In the genomic region with DNA sequence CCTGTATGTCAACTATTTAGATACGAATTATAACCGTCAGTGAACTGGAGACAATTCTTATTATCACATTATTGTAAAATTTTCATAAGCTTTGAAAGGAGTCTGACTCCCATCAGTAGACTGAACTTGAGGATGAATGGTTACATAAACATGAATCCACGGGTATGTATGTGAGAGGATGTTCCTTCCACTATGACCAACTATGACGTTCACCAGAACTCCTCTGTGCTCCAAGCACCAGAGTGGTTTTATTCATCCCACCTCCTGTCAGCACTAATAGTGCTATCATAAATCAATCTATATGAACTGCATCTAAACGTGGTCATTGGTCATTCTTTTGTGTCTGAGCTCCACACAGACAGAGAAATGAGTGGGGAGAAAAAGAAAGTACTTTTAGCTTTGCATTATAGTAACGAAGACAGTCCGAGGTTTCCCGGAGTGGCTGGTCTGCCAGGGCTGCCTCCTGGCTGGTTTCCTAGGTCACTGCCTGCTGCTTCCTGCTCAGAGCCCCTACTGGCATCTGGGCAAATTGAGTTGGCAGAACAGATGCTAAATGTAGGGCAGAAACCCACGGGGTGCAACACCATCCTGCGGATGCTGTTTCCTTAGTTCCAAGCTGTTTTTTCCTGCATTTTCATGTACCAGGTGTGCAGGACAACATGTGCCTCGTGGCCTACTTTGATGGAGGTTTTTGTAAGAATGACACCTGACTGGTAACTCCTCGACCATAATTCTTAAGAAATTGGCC, we compare ENCODE assay signal across 9 mouse cellular contexts.
DNase-seq lines count a peak whose midpoint lies in the region; ATAC-seq and TF ChIP-seq lines count a peak whose summit lies in the region.
"Had no signal": no experiment of that assay in that cellular context is flagged by ENCODE, and none has a peak within 500 bp of the region (broad histone marks: within the 10 kb centered on the region; RNA-seq: fewer than 3 reads in every experiment).

No protein-coding gene starts in this region.

- 42% methylated on average over 12 of the region's 12 CpGs for WGBS in olfactory bulb, adult 2 months

- no peaks in the 10 kb centered on the region for H3K4me1 ChIP-seq in olfactory bulb, adult 2 months (ENCODE audit: control insufficient read depth, insufficient read depth, low read length)

- ATAC-seq in activated CD4-positive, CD25-positive, alpha-beta regulatory T cell, adult 4 months: peak; percentile 40
- peak; percentile 60 for ATAC-seq in granulocyte monocyte progenitor cell, adult 5-6 weeks (replicated peaks; ENCODE audit: poor library complexity, severe bottlenecking)
- no peak for ATAC-seq in erythroblast, adult 5-6 weeks (replicated peaks; ENCODE audit: low FRiP score, poor library complexity, severe bottlenecking)
- no peak for ATAC-seq in erythroid progenitor cell, adult 5-6 weeks (replicated peaks; ENCODE audit: low FRiP score, poor library complexity, severe bottlenecking)
- ATAC-seq: Patski had no signal

- no peak for TF ChIP-seq POLR2A in olfactory bulb, adult 2 months (IDR thresholded peaks at IDR 0.05; ENCODE audit: insufficient read depth, low read depth, low read length)

- peak overlapping the region; percentile 24; the same call in 1 of the 2 replicates for H3K27ac ChIP-seq in olfactory bulb, adult 2 months (ENCODE audit: insufficient read depth, low read depth, low read length)

- peak; percentile 2 for DNase-seq in CD4-positive, CD25-positive, alpha-beta regulatory T cell, adult 2 months (ENCODE audit: low read depth, low spot score)
- no peak for DNase-seq in kidney, adult 18-20 months

- H3K4me3 ChIP-seq in olfactory bulb, adult 2 months (ENCODE audit: insufficient read depth, low read depth, low read length): no peak overlapping the region
- H3K4me3 ChIP-seq: megakaryocyte, embryonic 14.5 days had no signal

- no peak for TF ChIP-seq CTCF in olfactory bulb, adult 2 months (IDR thresholded peaks at IDR 0.05; ENCODE audit: insufficient read depth, low read depth, low read length)

Comparison
In these comparisons a context has a peak if more than half of its experiments do, and no peak if none do; other contexts are left out.
1. ATAC-seq: peak in activated CD4-positive, CD25-positive, alpha-beta regulatory T cell, adult 4 months (single experiment) and granulocyte monocyte progenitor cell, adult 5-6 weeks (single experiment); none in erythroblast, adult 5-6 weeks (single experiment) and erythroid progenitor cell, adult 5-6 weeks (single experiment).